Mouse (Mus musculus) ES-E14 (cell line): ENCODE results near the gene Dda1. TPM values are rescaled to one million over a fixed set of nuclear protein-coding genes. Genes with fewer than 3 reads are reported as not detected.

Source experiments
- DNase-seq: peaks from one replicate; pipeline ENCODE4 v3.0.0-alpha.2; 2013; ENCODE audit warnings: low read depth, low spot score
- H3K27ac ChIP-seq: 2 replicates; pipeline ENCODE4 v1.5.1; 2012; ENCODE audit warnings: low read depth, mild to moderate bottlenecking, low read length, moderate library complexity, mixed read lengths; ENCODE audit not compliant: poor library complexity, insufficient read depth, severe bottlenecking
- H3K36me3 ChIP-seq: 2 replicates; pipeline ENCODE4 v1.6.1; 2012; ENCODE audit warnings: mild to moderate bottlenecking, low read length, moderate library complexity, mixed read lengths; ENCODE audit not compliant: control insufficient read depth, poor library complexity, insufficient read depth, severe bottlenecking
- H3K4me1 ChIP-seq, 2 experiments: fragments of 150-350 bp in 1 of 2; sonication (generic) in 1 of 2; 2 replicates each; pipeline ENCODE4 v1.6.1; 2012; ENCODE audit warnings: low read length in 2 of 2, mild to moderate bottlenecking in 1 of 2, mixed read lengths in 1 of 2; ENCODE audit not compliant: control insufficient read depth in 2 of 2, insufficient read depth in 2 of 2, poor library complexity in 1 of 2
- H3K4me3 ChIP-seq, 2 experiments: fragments of 150-350 bp in 1 of 2; sonication (generic) in 1 of 2; 2 replicates each; pipeline ENCODE4 v1.5.1; 2012; ENCODE audit warnings: low read length in 2 of 2, low read depth in 1 of 2, mild to moderate bottlenecking in 1 of 2, mixed read lengths in 1 of 2; ENCODE audit not compliant: insufficient read depth in 1 of 2, poor library complexity in 1 of 2, severe bottlenecking in 1 of 2
- H3K9ac ChIP-seq: 2 replicates; pipeline ENCODE4 v1.6.1; 2012; ENCODE audit warnings: low read depth, mild to moderate bottlenecking, low read length, mixed read lengths; ENCODE audit not compliant: poor library complexity, insufficient read depth, severe bottlenecking
- H3K9me3 ChIP-seq: fragments of 150-350 bp; sonication (generic); 2 replicates; pipeline ENCODE4 v1.6.1; 2012; ENCODE audit warnings: low read depth, mild to moderate bottlenecking, low read length; ENCODE audit not compliant: control insufficient read depth, insufficient read depth
- CHD2 ChIP-seq: IDR thresholded peaks from 2 replicates; pipeline ENCODE4 v1.6.1; 2014; ENCODE audit warnings: mild to moderate bottlenecking, low read depth, low read length, inconsistent platforms
- HCFC1 ChIP-seq: IDR thresholded peaks from 2 replicates; pipeline ENCODE4 v1.6.1; 2012; ENCODE audit warnings: low read length, inconsistent platforms, borderline replicate concordance; ENCODE audit not compliant: insufficient read depth
- MAFK ChIP-seq: IDR thresholded peaks from 2 replicates; pipeline ENCODE4 v1.6.1; 2014; ENCODE audit warnings: mild to moderate bottlenecking, low read depth, low read length, inconsistent platforms; ENCODE audit not compliant: insufficient read depth
- ZC3H11A ChIP-seq: IDR thresholded peaks from 2 replicates; pipeline ENCODE4 v1.6.1; 2012; ENCODE audit warnings: low read depth, mild to moderate bottlenecking, inconsistent platforms, low read length, borderline replicate concordance
- ZNF384 ChIP-seq: IDR thresholded peaks from 2 replicates; pipeline ENCODE4 v1.6.1; 2012; ENCODE audit warnings: low read depth, low read length, inconsistent platforms
- in situ Hi-C, 2 experiments: fragments of 600-800 bp; cut with MboI; formaldehyde crosslinking; loops; one replicate each; pipeline ENCODE4 v1.15.1; 2025; ENCODE audit warnings: low sequenced_read_pairs in 2 of 2, inconsistent platforms in 1 of 2; ENCODE audit not compliant: unreplicated experiment in 2 of 2
- total RNA-seq: library from RNA; depleted of rRNA; stranded (reverse); fragments of 300-350 nt; gene quantifications from 2 replicates; pipeline ENCODE4 v1.2.3, GENCODE M21; 2012

Dda1 gene
- total RNA-seq, 1 experiment = 65.1 TPM

DNA sequence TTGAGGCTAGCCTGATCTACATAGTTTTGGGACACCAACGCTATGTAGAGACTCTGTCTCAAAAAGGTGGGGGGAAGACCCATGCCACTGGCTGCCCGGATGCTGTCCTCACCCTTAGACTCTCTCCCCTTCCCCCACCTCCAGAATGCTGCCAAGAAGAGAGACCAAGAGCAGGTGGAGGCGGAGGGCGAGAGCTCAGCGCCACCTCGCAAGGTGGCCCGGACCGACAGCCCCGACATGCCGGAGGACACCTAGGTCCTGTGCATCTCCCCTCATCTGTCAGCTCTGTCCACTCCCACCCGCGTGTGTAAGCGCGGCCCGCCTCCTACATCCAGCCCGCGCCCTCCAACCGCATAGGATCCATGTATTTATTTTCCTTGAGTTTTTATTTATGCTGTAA is 5.3 kb downstream of the Dda1 start:
- Histone ChIP-seq H3K9ac (no peak overlapping the region), H3K9me3 (no peaks in the 10 kb centered on the region), H3K36me3 (peaks cover 37% of the 10 kb centered on the region), H3K27ac (no peak overlapping the region), H3K4me1 (peaks cover 0 to 11% of the 10 kb centered on the region in 2 experiments; a peak in 2 of 4 replicates), H3K4me3 (no peak overlapping the region)
- in situ Hi-C loops = no loop called here
- no peak for TF ChIP-seq MAFK
- DNase-seq = no peak

DNA sequence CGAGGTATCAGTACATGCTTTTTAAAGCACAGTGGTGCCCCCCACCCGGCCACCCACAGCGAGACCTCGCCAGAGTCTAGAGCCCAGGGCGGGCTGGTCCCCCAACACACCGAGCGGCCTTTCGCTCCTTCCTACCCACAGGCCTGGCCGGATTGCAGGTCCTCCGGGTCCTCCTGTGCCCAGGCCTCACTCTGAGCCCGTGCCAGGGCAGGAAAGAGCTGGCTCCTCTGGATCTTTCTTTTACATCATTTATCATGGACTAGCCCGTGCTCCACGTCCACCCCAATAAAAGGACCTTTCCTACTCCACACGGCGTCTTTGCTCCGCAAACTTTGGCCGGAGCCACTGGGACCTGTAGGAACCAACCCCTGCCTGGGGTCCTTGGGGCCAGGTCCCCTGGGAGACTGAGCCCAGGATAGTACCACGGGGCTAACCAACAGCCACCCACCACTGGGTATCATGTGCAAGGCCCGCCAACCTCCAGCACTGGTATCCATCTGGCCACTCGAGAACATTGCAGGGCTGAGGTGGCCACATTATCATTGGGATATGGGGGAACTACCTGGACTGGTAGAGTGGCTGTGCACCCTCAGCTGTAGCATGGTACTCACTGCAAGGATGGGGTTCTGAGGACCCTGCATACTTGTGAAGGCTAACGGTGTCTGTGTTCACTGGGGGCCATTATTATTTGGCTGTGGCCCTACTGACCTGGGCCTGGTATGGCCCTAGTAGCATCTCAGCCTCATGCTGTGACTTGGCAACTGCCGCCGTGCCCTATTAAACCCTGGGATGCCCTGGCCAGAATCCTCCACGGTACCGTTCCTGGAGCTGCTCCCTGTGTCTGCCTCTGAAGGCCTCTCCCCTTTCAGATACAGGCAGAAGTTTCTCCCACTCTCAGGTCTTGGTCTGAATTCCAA is 6.0 kb downstream of the Dda1 start:
- no peak overlapping the region for H3K4me3 ChIP-seq
- DNase-seq = no peak
- no peak overlapping the region for H3K27ac ChIP-seq
- H3K9me3 ChIP-seq = no peaks in the 10 kb centered on the region
- in situ Hi-C loops = no loop called here
- peaks cover 0 to 11% of the 10 kb centered on the region in 2 experiments; a peak in 1 of 4 replicates for H3K4me1 ChIP-seq
- H3K9ac ChIP-seq = no peak overlapping the region
- peaks cover 37% of the 10 kb centered on the region for H3K36me3 ChIP-seq
- no peak for TF ChIP-seq HCFC1
- no peak for TF ChIP-seq ZC3H11A
- TF ChIP-seq MAFK = no peak
- no peak for TF ChIP-seq ZNF384
- no peak for TF ChIP-seq CHD2

DNA sequence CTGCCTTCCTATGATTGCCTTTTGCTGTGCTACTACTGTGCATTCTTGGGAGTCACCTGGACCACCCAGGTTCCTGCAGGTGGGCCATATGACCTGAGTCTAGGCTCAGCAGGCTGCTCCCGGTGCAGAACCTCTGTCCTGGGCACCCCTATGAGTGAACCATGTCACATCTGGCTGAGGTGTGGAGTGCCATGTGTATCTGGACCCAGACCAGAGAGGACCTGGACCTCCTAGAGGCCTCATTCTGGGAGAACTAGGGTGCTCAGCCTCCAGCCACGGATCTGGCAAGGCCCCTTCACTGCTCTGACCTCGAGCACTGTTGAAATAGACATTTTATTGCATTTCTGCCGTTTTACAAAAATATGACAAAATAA is 6.7 kb downstream of the Dda1 start:
- peaks cover 35% of the 10 kb centered on the region for H3K36me3 ChIP-seq
- peak overlapping the region; percentile 60 to 81; a peak in 3 of 4 replicates for H3K4me3 ChIP-seq
- in situ Hi-C loops = no loop called here
- DNase-seq = no peak
- H3K9me3 ChIP-seq = no peaks in the 10 kb centered on the region
- TF ChIP-seq HCFC1 = no peak
- no peak overlapping the region for H3K9ac ChIP-seq
- H3K27ac ChIP-seq = no peak overlapping the region
- peaks cover 0 to 8% of the 10 kb centered on the region in 2 experiments; a peak in 1 of 4 replicates for H3K4me1 ChIP-seq

DNA sequence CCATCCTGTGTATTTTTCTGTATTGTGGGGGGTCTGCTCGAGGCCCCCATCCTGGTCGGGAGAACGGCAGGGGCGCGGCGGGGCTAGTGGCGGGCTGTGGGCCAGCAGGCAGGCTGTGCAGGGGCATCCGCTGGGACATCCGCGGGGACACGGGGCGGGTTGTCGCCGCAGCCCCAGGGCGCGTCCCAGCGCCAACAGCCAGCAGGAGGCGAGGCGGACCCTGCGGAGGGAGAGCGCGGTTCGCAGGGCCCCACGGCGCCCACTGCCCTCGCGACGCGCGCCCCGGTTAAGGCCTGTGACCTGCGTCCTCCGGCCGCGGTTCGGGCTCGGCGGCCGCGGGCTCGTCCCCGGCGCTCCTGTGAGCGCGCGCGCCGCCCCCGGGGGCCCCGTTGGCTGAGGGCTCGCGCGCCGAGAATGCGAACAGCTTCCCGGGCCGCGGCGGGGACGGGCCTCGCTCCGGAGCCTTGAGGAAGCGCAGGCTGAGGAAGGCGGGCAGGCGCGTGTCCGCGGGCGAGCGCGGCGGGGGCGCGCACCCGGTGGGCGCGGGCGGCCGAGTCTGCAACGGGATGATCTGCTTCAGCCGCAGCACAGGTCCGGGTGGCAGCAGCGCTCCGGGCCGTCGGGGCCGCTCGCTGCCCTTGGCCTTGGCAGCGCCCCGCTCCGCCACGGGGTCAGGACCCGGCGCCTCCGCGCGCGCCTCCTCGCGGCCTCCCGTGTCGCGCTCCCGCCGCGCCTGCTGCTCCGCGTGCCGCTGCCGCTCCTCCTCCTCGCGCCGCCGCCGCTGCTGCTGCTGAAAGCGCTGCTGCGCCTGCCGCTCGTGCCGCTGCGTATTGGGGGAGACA is 7.3 kb downstream of the Dda1 start:
- Histone ChIP-seq H3K4me3 (peak overlapping the region; percentile 60 to 81), H3K36me3 (peaks cover 30% of the 10 kb centered on the region), H3K27ac (0 out of 2 replicates have a peak overlapping the region, but pooled peaks have one; percentile 20), H3K9me3 (no peaks in the 10 kb centered on the region), H3K4me1 (peaks cover 0 to 5% of the 10 kb centered on the region in 2 experiments; a peak in 1 of 4 replicates), H3K9ac (peak overlapping the region; percentile 78)
- in situ Hi-C loops = no loop called here
- TF ChIP-seq ZNF384 = no peak
- TF ChIP-seq HCFC1 = no peak
- TF ChIP-seq MAFK = no peak
- TF ChIP-seq CHD2 = no peak
- no peak for TF ChIP-seq ZC3H11A
- DNase-seq = no peak
